Mouse (Mus musculus): ENCODE measurements around the gene Rnft1.
"Not testable (repeated sequence)": the region's sequence is repeated elsewhere in the genome, so short reads cannot be mapped to it uniquely, and the experiment has no call there.

Gene Rnft1

DNA sequence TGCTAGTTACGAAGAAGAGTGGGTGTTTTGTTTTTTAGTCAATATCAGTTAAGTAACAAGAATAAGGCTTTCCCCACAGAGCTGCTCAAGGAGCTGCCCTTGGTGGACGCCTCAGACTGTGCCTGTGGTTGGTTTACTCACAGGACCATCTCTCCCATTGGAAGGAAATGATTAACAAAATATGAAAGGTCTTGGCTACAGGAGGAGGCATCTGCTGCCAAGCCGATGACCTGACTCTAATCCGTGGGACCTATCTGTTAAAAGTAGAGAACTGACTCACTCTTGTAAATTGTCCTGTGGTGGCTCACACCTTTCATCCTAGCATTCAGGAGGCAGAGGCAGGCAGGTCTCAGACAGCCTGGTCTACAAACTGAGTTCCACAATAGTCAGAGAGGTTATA lies 43.1 kb downstream of the Rnft1 start:
- DNase-seq, result no peak

DNA sequence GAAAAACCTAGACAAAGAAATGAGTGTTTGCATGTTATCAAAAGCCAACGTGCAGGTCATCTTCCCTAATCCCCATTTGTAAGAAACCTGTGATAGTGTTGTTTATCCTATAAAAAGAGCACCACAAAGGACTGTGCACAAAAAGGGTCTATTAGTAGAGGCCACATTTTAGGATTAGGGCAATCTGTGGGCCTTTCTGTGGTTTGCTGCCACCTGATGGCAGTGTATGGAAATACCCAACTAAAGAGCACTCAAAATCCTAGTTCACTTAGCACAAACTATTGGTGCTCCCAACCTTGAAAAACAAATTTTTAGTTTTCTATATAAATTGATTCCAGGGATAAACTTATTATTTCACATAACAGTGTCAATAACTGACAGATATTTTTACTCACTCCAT lies 48.4 kb downstream of the Rnft1 start:
- no peak for DNase-seq

DNA sequence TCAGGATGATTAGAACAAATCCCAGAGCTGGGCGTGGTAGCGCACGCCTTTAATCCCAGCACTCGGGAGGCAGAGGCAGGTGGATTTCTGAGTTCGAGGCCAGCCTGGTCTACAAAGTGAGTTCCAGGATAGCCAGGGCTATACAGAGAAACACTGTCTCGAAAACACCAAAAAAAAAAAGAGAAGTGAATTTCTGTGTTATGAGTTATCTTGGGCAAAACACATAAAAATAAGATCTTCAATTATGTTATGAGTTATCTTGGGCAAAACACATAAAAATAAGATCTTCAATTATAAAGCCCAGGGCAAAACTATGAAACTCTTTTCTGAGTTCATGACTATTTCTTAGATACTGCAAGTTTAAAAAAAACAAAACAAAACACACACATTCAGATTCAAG lies 48.8 kb downstream of the Rnft1 start:
- DNase-seq, result not testable (repeated sequence)

DNA sequence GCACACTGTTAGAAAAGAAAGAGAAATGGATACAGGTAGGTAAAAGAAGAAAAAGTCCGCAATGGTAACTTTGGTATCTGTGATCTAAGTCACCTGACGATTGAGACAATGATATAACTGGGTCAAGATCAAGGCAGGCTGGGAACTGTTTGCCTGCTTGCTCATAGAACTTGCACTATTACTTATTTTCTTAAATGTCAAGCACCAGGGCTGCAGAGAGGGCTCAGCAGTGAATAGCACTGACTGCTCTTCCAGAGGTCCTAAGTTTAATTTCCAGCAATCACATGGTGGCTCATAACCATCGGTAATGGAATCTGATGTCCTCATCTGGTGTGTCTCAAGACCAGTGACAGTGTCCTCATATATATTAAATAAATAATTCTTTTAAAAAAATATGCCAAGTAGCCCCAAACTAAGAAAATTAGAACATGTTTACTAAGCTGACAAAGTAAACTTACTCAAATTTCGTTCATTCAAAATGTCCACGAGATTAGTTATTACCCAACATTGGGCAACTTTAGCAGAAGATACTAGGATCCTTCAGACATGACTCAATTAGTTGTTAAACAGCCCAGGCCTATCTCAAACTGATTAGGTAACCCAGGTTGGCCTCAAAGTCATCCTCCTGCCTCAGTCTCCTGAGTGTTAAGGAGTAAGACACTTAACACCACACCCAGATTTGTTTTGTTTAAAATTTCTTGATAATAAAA lies 49.9 kb downstream of the Rnft1 start:
- DNase-seq, result no peak

DNA sequence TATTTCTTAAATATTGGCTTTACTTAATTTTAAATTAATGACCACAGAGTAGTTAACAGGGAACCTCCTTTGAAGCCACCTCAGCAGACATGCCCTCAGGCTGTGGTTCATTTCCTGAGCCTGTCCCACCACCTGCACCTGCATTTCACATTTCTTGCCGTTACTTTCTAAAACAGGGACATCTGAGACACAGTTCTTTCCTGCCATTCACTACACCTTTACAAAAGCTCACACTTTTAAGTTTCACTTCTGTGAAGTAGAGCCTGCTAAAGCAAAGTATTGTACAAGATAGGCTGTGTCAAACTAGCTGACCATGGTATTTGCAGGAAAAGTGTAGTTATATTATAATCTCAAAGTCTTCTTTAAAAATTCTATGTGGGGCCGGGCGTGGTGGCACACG lies 54.3 kb downstream of the Rnft1 start:
- no peak for DNase-seq

DNA sequence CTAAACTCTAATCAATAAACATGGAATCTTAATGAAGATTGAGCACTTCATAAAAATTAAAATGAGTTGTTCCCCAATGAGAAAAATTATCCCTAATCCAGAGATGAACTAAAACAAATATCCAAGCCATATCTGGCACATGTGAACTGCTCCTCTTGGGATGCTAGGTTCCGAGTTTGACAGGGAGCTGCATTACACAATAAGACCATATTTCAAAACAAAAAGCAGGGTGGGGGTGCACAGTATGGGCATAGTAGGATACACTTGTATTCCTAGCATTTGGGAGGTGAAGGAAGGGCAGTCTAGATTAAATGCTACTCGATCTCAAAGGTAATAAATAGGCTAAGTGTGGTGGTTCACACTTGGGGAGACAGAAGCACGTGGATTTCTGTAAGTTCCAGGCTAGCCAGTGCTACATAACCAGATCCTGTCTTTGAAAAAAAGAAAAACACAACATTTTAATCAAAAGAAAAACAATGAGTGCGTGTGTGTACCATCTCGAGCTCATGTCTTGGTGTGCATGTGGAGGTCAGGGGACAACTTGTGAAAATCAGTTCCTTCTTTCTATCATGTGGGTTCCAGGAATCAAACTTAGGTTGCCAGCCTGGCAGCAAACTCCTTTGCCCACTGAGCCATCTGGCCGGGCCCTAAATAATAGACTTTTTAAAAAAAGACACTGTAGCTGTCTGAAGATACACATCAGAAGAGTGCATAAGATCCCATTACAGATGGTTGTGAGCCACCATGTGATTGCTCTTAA lies 55.4 kb downstream of the Rnft1 start:
- no peak for DNase-seq

DNA sequence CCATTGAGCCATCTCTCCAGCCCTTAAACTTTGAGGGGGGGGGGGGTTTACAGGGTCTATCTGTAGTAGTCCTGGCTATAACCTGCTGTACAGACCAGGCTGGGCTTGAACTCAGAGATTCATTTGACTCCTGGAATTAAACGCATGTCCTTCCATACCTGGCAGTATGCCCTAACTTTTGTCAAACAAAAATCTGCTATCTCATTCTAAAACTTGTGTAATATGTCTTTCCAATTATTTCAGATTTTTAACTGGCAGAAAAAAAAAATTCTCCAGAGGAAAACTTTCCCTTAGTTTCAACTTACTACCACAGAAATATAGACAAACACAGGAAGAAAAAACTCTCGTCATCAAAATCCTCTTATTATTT lies 56.0 kb downstream of the Rnft1 start:
- DNase-seq, result no peak

DNA sequence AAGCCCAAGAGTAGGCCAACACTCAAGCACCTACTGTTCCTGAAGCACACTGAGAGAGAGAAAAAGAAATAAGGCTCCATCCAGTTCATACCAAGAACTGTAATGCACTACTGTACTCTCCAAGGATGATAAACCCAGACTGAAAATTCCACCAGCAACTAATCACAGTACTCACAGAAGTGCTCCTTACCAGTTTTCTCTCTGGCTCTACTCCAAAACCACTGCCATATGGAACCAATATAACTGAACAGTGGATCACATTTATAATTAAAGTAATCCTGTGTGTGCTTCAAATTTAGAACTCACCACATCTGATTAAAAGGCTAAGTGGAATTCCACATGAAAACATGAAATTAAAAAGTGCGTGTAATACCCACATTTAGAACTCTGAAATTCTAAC lies 58.4 kb downstream of the Rnft1 start:
- no peak for DNase-seq

DNA sequence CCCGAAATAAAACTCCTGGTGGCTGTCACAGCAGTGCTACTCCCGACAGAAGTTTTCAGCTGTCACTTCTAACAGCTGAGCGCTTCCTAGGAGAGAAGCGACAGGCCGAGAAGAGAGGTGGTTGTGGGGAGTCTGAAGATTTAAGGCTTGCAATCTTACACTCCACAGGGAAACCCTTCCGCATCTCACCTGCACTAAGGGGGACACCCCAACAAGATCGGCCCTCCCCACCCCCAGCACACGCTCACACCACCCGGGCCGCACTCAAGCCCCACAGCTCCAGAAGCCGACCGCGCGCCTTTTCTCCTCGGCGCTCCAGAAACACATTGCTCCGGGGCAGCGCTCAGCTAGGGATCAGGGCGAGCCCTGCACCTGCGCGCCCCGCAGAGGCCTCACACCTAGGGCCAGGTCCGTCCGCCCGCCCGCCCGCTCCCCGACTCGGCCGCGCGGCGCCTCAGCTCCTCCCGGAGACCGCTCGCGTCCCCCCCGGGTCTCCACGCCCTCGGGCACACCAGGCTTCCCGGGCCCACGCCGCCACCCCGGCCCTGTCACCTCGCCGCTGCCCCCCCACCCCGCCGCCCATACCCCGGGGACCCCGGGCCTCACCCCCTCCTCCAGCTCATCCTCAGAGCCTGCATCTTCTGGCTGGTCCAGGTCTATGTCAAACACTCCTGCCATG lies 59.6 kb downstream of the Rnft1 start:
- DNase-seq, result no peak

DNA sequence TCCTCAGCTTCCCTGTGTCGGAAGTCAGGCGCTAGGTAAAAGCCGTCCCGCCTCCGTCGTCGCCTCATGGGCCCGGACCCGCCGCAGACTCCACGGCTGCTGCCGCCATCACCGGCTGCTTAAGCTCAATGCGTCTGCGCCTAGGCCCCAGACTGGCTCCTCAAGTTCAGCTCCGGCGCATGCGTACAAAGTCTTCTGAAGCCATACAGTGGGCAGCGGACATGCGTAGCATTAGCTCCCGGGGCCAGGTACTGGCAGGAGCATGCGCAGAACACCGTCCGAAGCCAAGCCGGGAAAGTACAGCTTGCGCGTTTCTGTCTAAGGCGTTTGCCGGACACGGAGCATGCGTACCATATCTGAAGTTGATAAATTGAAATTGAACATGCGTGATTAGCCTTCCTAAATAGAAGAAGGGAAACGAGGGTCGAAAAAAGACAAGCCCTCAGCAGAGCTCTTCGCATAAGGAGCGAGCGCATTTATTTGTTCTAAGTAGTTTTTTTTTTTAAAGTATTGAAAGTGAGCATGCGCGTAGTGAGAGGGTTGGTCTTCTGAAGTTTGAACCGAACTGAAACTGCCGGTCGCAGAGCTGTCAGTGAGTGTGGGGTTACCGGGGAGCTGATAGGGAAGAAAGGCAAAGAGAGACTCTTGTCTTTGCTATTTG lies 60.3 kb downstream of the Rnft1 start, which contains the start of the genes Rps6kb1 and Tubd1:
Gene Rps6kb1, minus strand, starts transcription at position 167 of the 661 bp plus-strand sequence.
Gene Tubd1, plus strand, starts transcription at position 353 of the 661 bp plus-strand sequence.
- DNase-seq, result peak; percentile 98

DNA sequence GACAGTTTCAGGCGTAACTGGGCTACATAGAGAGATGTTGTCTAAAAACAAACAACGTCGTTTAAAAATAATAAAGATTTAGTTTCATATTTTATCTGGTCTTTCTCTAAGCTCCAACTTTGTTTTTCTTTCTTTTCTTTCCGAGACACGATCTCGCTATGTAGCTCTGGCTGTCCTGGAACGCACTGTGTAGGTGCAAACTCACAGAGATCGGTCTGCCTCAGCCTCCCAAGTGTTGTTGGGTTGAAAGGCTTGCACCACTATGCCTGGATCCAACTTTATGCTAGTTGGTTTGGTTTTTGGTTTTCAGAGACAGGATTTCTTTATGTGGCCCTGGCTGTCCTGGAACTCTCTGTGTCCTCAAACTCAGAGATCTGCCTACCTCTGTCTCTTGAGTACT lies 61.1 kb downstream of the Rnft1 start:
- no peak for DNase-seq

DNA sequence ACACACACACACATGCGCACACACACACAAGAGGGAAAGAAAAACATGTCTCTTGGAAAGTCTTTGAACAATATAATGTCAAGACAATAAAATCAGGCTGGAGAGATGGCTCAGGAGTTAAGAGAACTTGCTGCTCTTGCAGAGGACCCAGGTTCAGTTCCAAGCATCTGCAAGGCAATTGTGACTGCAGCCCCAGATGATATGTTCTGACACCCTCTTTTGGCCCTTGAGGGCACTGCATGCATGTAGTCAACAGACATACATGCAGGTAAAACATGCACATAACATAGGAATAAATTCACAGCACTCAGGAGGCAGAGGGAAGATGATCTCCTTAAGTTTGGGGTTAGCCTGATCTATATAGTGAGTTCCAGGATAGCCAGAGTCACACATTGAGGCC lies 63.0 kb downstream of the Rnft1 start:
- DNase-seq, result no peak

All from cerebellum, adult 8-10 months (tissue).